Mouse (Mus musculus): ENCODE measurements around the gene Parp1. TPM values are rescaled to one million over a fixed set of nuclear protein-coding genes. Genes with fewer than 3 reads are reported as not detected.
"Not testable (repeated sequence)": the region's sequence is repeated elsewhere in the genome, so short reads cannot be mapped to it uniquely, and the experiment has no call there.

Gene Parp1
- polyA plus RNA-seq, 1 experiment = 49.6 TPM

GRCm38 (mm10) chr1:180600578-180600977, 31.9 kb downstream of the Parp1 start:
- WGBS = 47% methylated on average over 6 of the region's 6 CpGs
- H3K27ac ChIP-seq (ENCODE audit: control insufficient read depth, insufficient read depth, low read length) = no peak overlapping the region
- H3K4me1 ChIP-seq (replicated peaks; ENCODE audit: control insufficient read depth, insufficient read depth, low read length) = no peaks in the 10 kb centered on the region
- TF ChIP-seq CTCF (IDR thresholded peaks at IDR 0.05; ENCODE audit: borderline replicate concordance, control insufficient read depth, extremely low read depth, insufficient read depth, low read length, poor library complexity) (no peak), POLR2A (IDR thresholded peaks at IDR 0.05; ENCODE audit: control insufficient read depth, extremely low read depth, insufficient read depth, low read length, poor library complexity) (no peak)
- no peaks in the 10 kb centered on the region for H3K27me3 ChIP-seq (ENCODE audit: control insufficient read depth, insufficient read depth, low read length)
- no peak overlapping the region for H3K4me3 ChIP-seq (ENCODE audit: control insufficient read depth, insufficient read depth, low read length)
- no peak for DNase-seq
- H3K36me3 ChIP-seq (ENCODE audit: control insufficient read depth, insufficient read depth, low read length) = peaks cover 32% of the 10 kb centered on the region

GRCm38 (mm10) chr1:180601806-180602205, 33.1 kb downstream of the Parp1 start:
- H3K4me1 ChIP-seq (replicated peaks; ENCODE audit: control insufficient read depth, insufficient read depth, low read length) = no peaks in the 10 kb centered on the region
- TF ChIP-seq CTCF (IDR thresholded peaks at IDR 0.05; ENCODE audit: borderline replicate concordance, control insufficient read depth, extremely low read depth, insufficient read depth, low read length, poor library complexity) (no peak), POLR2A (IDR thresholded peaks at IDR 0.05; ENCODE audit: control insufficient read depth, extremely low read depth, insufficient read depth, low read length, poor library complexity) (no peak)
- no peak for DNase-seq
- no peak overlapping the region for H3K4me3 ChIP-seq (ENCODE audit: control insufficient read depth, insufficient read depth, low read length)
- no peak overlapping the region for H3K27ac ChIP-seq (ENCODE audit: control insufficient read depth, insufficient read depth, low read length)
- no peaks in the 10 kb centered on the region for H3K27me3 ChIP-seq (ENCODE audit: control insufficient read depth, insufficient read depth, low read length)
- peaks cover 25% of the 10 kb centered on the region for H3K36me3 ChIP-seq (ENCODE audit: control insufficient read depth, insufficient read depth, low read length)
- WGBS = 54% methylated on average over 6 of the region's 6 CpGs

GRCm38 (mm10) chr1:180604579-180604978, 35.9 kb downstream of the Parp1 start:
- Histone ChIP-seq H3K36me3 (ENCODE audit: control insufficient read depth, insufficient read depth, low read length) (peaks cover 14% of the 10 kb centered on the region), H3K27ac (ENCODE audit: control insufficient read depth, insufficient read depth, low read length) (no peak overlapping the region)
- TF ChIP-seq CTCF (IDR thresholded peaks at IDR 0.05; ENCODE audit: borderline replicate concordance, control insufficient read depth, extremely low read depth, insufficient read depth, low read length, poor library complexity) (no peak), POLR2A (IDR thresholded peaks at IDR 0.05; ENCODE audit: control insufficient read depth, extremely low read depth, insufficient read depth, low read length, poor library complexity) (no peak)

GRCm38 (mm10) chr1:180606106-180606505, 37.4 kb downstream of the Parp1 start:
- TF ChIP-seq CTCF (IDR thresholded peaks at IDR 0.05; ENCODE audit: borderline replicate concordance, control insufficient read depth, extremely low read depth, insufficient read depth, low read length, poor library complexity) (no peak), POLR2A (IDR thresholded peaks at IDR 0.05; ENCODE audit: control insufficient read depth, extremely low read depth, insufficient read depth, low read length, poor library complexity) (no peak)
- peak; percentile 7 for DNase-seq
- H3K4me3 ChIP-seq (ENCODE audit: control insufficient read depth, insufficient read depth, low read length) = no peak overlapping the region
- no peak overlapping the region for H3K27ac ChIP-seq (ENCODE audit: control insufficient read depth, insufficient read depth, low read length)
- 65% methylated on average over 3 of the region's 3 CpGs for WGBS
- H3K27me3 ChIP-seq (ENCODE audit: control insufficient read depth, insufficient read depth, low read length) = no peaks in the 10 kb centered on the region
- peaks cover 4% of the 10 kb centered on the region for H3K36me3 ChIP-seq (ENCODE audit: control insufficient read depth, insufficient read depth, low read length)
- H3K4me1 ChIP-seq (replicated peaks; ENCODE audit: control insufficient read depth, insufficient read depth, low read length) = no peaks in the 10 kb centered on the region

More at GRCm38 (mm10) chr1:180604579-180604978, 35.9 kb downstream of the Parp1 start:
- no peaks in the 10 kb centered on the region for H3K4me1 ChIP-seq (replicated peaks; ENCODE audit: control insufficient read depth, insufficient read depth, low read length)
- H3K4me3 ChIP-seq (ENCODE audit: control insufficient read depth, insufficient read depth, low read length) = no peak overlapping the region
- no peak for DNase-seq
- H3K27me3 ChIP-seq (ENCODE audit: control insufficient read depth, insufficient read depth, low read length) = no peaks in the 10 kb centered on the region
- 91% methylated on average over 4 of the region's 4 CpGs for WGBS

- no peaks in the 10 kb centered on the region for H3K27me3 ChIP-seq (ENCODE audit: control insufficient read depth, insufficient read depth, low read length)
- no peak for DNase-seq
- TF ChIP-seq CTCF (IDR thresholded peaks at IDR 0.05; ENCODE audit: borderline replicate concordance, control insufficient read depth, extremely low read depth, insufficient read depth, low read length, poor library complexity) = no peak
- no peak for TF ChIP-seq POLR2A (IDR thresholded peaks at IDR 0.05; ENCODE audit: control insufficient read depth, extremely low read depth, insufficient read depth, low read length, poor library complexity)
- no peak overlapping the region for H3K4me3 ChIP-seq (ENCODE audit: control insufficient read depth, insufficient read depth, low read length)
- H3K4me1 ChIP-seq (replicated peaks; ENCODE audit: control insufficient read depth, insufficient read depth, low read length) = no peaks in the 10 kb centered on the region
- 93% methylated on average over 10 of the region's 10 CpGs for WGBS
- no peak overlapping the region for H3K27ac ChIP-seq (ENCODE audit: control insufficient read depth, insufficient read depth, low read length)
- peaks cover 4% of the 10 kb centered on the region for H3K36me3 ChIP-seq (ENCODE audit: control insufficient read depth, insufficient read depth, low read length)
These were observed 38.3 kb downstream of the Parp1 start for GRCm38 (mm10) chr1:180606796-180607577.

GRCm38 (mm10) chr1:180607578-180607879, 38.8 kb downstream of the Parp1 start:
- TF ChIP-seq CTCF (IDR thresholded peaks at IDR 0.05; ENCODE audit: borderline replicate concordance, control insufficient read depth, extremely low read depth, insufficient read depth, low read length, poor library complexity) (no peak), POLR2A (IDR thresholded peaks at IDR 0.05; ENCODE audit: control insufficient read depth, extremely low read depth, insufficient read depth, low read length, poor library complexity) (no peak)
- DNase-seq = no peak
- Histone ChIP-seq H3K4me3 (ENCODE audit: control insufficient read depth, insufficient read depth, low read length) (no peak overlapping the region), H3K27me3 (ENCODE audit: control insufficient read depth, insufficient read depth, low read length) (no peaks in the 10 kb centered on the region), H3K4me1 (replicated peaks; ENCODE audit: control insufficient read depth, insufficient read depth, low read length) (no peaks in the 10 kb centered on the region), H3K27ac (ENCODE audit: control insufficient read depth, insufficient read depth, low read length) (no peak overlapping the region), H3K36me3 (ENCODE audit: control insufficient read depth, insufficient read depth, low read length) (no peaks in the 10 kb centered on the region; the same call in 1 of the 2 replicates)
- WGBS = 97% methylated on average over 2 of the region's 2 CpGs

- H3K4me3 ChIP-seq (ENCODE audit: control insufficient read depth, insufficient read depth, low read length); DNase-seq: not testable (repeated sequence)
- 94% methylated on average over 11 of the region's 14 CpGs for WGBS
These were observed 43.1 kb downstream of the Parp1 start for GRCm38 (mm10) chr1:180611842-180612241.

More at GRCm38 (mm10) chr1:180611842-180612241, 43.1 kb downstream of the Parp1 start:
- not testable (repeated sequence) for H3K27ac ChIP-seq (ENCODE audit: control insufficient read depth, insufficient read depth, low read length); H3K36me3 ChIP-seq (ENCODE audit: control insufficient read depth, insufficient read depth, low read length); H3K27me3 ChIP-seq (ENCODE audit: control insufficient read depth, insufficient read depth, low read length); H3K4me1 ChIP-seq (replicated peaks; ENCODE audit: control insufficient read depth, insufficient read depth, low read length)

Data from thymus, adult 2 months (tissue).